Mouse (Mus musculus) heart, embryonic 11.5 days (tissue): ENCODE data around the gene Tpm1. TPM values are rescaled to one million over a fixed set of nuclear protein-coding genes. Genes with fewer than 3 reads are reported as not detected.

Source experiments
- ATAC-seq: fragments of 200-750 bp; cut with Nextera tagmentation; replicated peaks from 2 replicates; pipeline ENCODE4 v1.8.0; 2017; ENCODE audit warnings: moderate library complexity; ENCODE audit not compliant: insufficient number of reproducible peaks, low FRiP score, low TSS enrichment
- H3K27ac ChIP-seq: fragments of 300-500 bp; sonication (generic); 2 replicates; pipeline ENCODE4 v1.5.1; 2014; ENCODE audit warnings: mild to moderate bottlenecking, low read depth, low read length
- H3K27me3 ChIP-seq: fragments of 300-500 bp; sonication (generic); 2 replicates; pipeline ENCODE4 v1.6.1; 2014; ENCODE audit warnings: mild to moderate bottlenecking, low read length, mixed read lengths; ENCODE audit not compliant: control insufficient read depth, insufficient read depth
- H3K36me3 ChIP-seq: fragments of 300-500 bp; sonication (generic); 2 replicates; pipeline ENCODE4 v1.6.1; 2014; ENCODE audit warnings: mild to moderate bottlenecking, low read length, moderate library complexity, mixed read lengths; ENCODE audit not compliant: control insufficient read depth, insufficient read depth
- H3K4me1 ChIP-seq: fragments of 300-500 bp; sonication (generic); 2 replicates; pipeline ENCODE4 v1.6.1; 2014; ENCODE audit warnings: low read length; ENCODE audit not compliant: control insufficient read depth, insufficient read depth
- H3K4me2 ChIP-seq: fragments of 300-500 bp; sonication (generic); 2 replicates; pipeline ENCODE4 v1.6.1; 2014; ENCODE audit warnings: mild to moderate bottlenecking, moderate library complexity
- H3K4me3 ChIP-seq: fragments of 300-500 bp; sonication (generic); 2 replicates; pipeline ENCODE4 v1.5.1; 2014; ENCODE audit warnings: low read depth, low read length
- H3K9ac ChIP-seq: fragments of 300-500 bp; sonication (generic); 2 replicates; pipeline ENCODE4 v1.6.1; 2014; ENCODE audit warnings: mild to moderate bottlenecking, low read depth, low read length, moderate library complexity
- H3K9me3 ChIP-seq: fragments of 300-500 bp; sonication (generic); replicated peaks from 2 replicates; pipeline ENCODE4 v1.6.1; 2016; ENCODE audit warnings: low read length; ENCODE audit not compliant: control insufficient read depth
- WGBS: fragments of 180-500 bp; shearing (Covaris S2); extraction: QIAGEN DNeasy Blood & Tissue Kit; methylation state at CpG from one replicate; pipeline ENCODE4 v1.1.7; 2014; ENCODE audit not compliant: insufficient replicate concordance; 5-methylcytosine and 5-hydroxymethylcytosine counted together
- polyA plus RNA-seq: library from polyadenylated mRNA; unstranded; fragments of >200 nt; fragmentation: Nextera tagmentation; extraction: Ambion mirVana; gene quantifications from 2 replicates; pipeline ENCODE4 v1.2.1, GENCODE M21; 2014

Gene Tpm1
- polyA plus RNA-seq, 1 experiment from 2014 or later, result 5,093 TPM

- 8% methylated on average over 8 of the region's 8 CpGs for WGBS
- H3K4me2 ChIP-seq, result peak overlapping the region; percentile 50
- peak overlapping the region; percentile 54 for H3K9ac ChIP-seq
- no peaks in the 10 kb centered on the region for H3K9me3 ChIP-seq
- ATAC-seq, result peak; percentile 63; the same call in 1 of the 2 replicates
- no peaks in the 10 kb centered on the region for H3K27me3 ChIP-seq
- H3K36me3 ChIP-seq, result no peaks in the 10 kb centered on the region
- no peak overlapping the region for H3K4me3 ChIP-seq
- peak overlapping the region; percentile 87 for H3K27ac ChIP-seq
- peaks cover 28% of the 10 kb centered on the region for H3K4me1 ChIP-seq
Measured at GRCm38 (mm10) chr9:67077658-67078319, 28.6 kb upstream of the Tpm1 start.

DNA sequence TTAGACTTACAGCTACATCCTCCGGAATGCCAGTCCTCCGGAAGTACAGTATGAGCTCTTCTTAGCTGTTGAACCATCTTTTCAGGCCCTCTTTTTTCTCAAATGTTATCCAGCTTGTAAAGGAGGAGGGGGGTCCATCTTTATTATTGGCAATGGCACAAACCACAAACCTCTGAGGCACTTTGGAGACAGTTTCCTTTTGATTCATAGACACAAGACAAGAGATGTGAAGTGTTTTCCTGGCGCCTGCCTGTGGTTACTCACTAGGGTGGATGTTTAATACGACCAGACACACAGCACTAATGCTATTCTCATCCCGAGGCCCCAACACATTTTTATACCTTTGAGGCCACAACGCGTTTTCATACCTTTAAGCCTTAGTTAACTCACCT is 28.1 kb upstream of the Tpm1 start:
- peak overlapping the region; percentile 87 for H3K27ac ChIP-seq
- ATAC-seq, result no peak
- 44% methylated on average over 7 of the region's 7 CpGs for WGBS
- peak overlapping the region; percentile 50 for H3K4me2 ChIP-seq
- no peaks in the 10 kb centered on the region for H3K27me3 ChIP-seq
- H3K9ac ChIP-seq, result peak overlapping the region; percentile 54; the same call in 1 of the 2 replicates
- H3K4me1 ChIP-seq, result peaks cover 28% of the 10 kb centered on the region
- H3K4me3 ChIP-seq, result no peak overlapping the region
- no peaks in the 10 kb centered on the region for H3K9me3 ChIP-seq
- no peaks in the 10 kb centered on the region for H3K36me3 ChIP-seq

- 52% methylated on average over 2 of the region's 2 CpGs for whole genome bisulfite sequencing
- ATAC-seq, result no peak
Measured at GRCm38 (mm10) chr9:67072182-67072581, 23.0 kb upstream of the Tpm1 start.

DNA sequence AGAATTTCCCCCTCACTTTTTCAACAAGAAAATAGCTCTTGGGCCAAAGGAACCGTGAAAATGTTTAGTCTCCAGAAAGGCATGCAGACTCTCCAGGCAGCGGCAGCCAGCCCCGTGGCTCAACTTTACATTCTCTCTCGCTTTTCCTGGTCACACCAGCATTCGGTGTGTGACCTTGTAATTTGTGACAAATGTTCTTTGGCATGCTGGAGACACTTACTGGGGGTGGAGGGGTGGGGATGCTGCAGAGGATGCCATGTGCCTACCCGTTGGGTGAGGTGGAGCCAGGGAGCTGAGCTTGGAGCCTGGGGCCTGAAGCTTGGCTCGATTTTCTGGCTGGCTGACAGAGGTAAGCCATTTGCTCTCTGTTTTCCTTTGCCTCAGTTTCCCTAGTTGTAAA is 22.4 kb upstream of the Tpm1 start:
- Histone ChIP-seq H3K27me3 (no peaks in the 10 kb centered on the region), H3K9me3 (no peaks in the 10 kb centered on the region), H3K4me1 (peaks cover 12% of the 10 kb centered on the region), H3K4me2 (peak overlapping the region; percentile 11; the same call in 1 of the 2 replicates), H3K4me3 (no peak overlapping the region), H3K9ac (0 out of 2 replicates have a peak overlapping the region, but pooled peaks have one; percentile 49), H3K27ac (peak overlapping the region; percentile 66), H3K36me3 (no peaks in the 10 kb centered on the region)
- WGBS, result 25% methylated on average over 7 of the region's 7 CpGs
- no peak for ATAC-seq

More at GRCm38 (mm10) chr9:67072182-67072581, 23.0 kb upstream of the Tpm1 start:
- Histone ChIP-seq H3K36me3 (no peaks in the 10 kb centered on the region), H3K27ac (no peak overlapping the region), H3K9ac (no peak overlapping the region), H3K9me3 (no peaks in the 10 kb centered on the region), H3K4me3 (no peak overlapping the region), H3K4me2 (no peak overlapping the region), H3K27me3 (no peaks in the 10 kb centered on the region), H3K4me1 (peaks cover 12% of the 10 kb centered on the region)

DNA sequence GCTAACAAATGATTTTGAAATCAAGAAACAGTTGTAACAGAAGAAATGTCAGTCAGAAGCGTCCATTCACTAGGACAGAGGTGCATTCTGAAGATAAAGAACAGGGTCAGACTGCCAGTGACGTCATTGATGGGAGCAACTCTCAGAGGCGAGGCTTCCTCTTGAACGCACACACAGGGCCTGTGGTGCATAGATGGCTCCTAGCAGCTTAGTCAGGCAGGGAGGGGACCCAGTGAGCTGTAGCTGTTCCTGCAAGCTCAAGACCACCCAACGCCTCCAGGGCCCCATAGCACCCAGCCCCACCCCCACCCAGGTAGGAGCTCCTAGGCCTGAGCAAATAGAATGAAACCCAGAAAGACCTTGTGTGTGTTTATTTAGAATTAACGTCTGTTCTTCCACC is 21.9 kb upstream of the Tpm1 start:
- WGBS, result 22% methylated on average over 6 of the region's 6 CpGs
- Histone ChIP-seq H3K4me2 (peak overlapping the region; percentile 11; the same call in 1 of the 2 replicates), H3K9ac (0 out of 2 replicates have a peak overlapping the region, but pooled peaks have one; percentile 49), H3K4me1 (peaks cover 12% of the 10 kb centered on the region), H3K9me3 (no peaks in the 10 kb centered on the region), H3K36me3 (no peaks in the 10 kb centered on the region), H3K4me3 (no peak overlapping the region), H3K27me3 (no peaks in the 10 kb centered on the region), H3K27ac (peak overlapping the region; percentile 66)
- no peak for ATAC-seq

DNA sequence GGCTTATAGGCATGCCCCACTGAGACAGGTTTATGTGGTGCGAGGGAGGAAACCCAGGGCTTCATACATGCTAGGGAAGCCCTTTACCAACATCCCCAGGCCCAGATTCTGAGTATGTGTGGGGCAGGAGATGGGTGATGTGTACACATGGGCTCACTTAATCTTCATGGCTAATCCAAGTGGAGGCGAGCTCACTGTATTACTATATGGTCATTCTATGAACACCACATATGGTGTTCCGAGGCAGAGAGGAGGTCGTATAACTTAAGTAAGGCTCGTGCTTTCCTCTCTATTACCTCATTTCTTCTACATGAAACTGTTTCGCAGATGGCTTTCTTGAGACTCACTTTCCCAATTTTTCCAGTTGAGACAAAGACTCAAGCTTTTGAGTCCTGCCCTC is 17.4 kb upstream of the Tpm1 start:
- WGBS, result 83% methylated on average over 6 of the region's 6 CpGs
- H3K27ac ChIP-seq, result no peak overlapping the region
- ATAC-seq, result no peak

DNA sequence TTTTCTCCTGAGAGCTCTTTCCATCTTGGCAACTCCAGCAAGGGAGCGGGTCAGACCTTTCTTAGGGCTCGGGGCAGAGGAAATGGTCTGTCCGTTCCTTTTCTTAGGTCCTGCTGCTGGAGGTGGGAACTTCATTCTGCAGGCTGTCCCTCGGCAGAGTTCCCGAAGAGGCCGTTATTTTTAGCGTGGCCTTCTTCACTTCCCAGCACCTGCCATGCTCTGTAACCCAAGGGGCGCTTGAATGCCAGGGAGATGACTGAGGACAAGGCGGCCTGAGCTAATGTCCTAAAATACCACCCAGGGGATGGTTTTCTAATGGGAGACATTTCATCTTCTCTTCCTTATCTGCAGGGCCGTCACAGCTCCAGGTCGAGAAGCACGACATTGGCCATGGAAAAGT is 10.5 kb upstream of the Tpm1 start:
- Histone ChIP-seq H3K4me2 (peak overlapping the region; percentile 20; the same call in 1 of the 2 replicates), H3K4me3 (no peak overlapping the region), H3K27me3 (no peaks in the 10 kb centered on the region), H3K27ac (peak overlapping the region; percentile 68; the same call in 1 of the 2 replicates), H3K36me3 (no peaks in the 10 kb centered on the region), H3K9ac (0 out of 2 replicates have a peak overlapping the region, but pooled peaks have one; percentile 24), H3K9me3 (no peaks in the 10 kb centered on the region), H3K4me1 (peaks cover 6% of the 10 kb centered on the region; the same call in 1 of the 2 replicates)
- ATAC-seq, result no peak
- 41% methylated on average over 12 of the region's 12 CpGs for WGBS

More for the DNA sequence above, 17.4 kb upstream of the Tpm1 start:
- Histone ChIP-seq H3K4me1 (peaks cover 10% of the 10 kb centered on the region), H3K9ac (no peak overlapping the region), H3K36me3 (no peaks in the 10 kb centered on the region), H3K27me3 (no peaks in the 10 kb centered on the region), H3K4me3 (no peak overlapping the region), H3K4me2 (no peak overlapping the region), H3K9me3 (no peaks in the 10 kb centered on the region)

DNA sequence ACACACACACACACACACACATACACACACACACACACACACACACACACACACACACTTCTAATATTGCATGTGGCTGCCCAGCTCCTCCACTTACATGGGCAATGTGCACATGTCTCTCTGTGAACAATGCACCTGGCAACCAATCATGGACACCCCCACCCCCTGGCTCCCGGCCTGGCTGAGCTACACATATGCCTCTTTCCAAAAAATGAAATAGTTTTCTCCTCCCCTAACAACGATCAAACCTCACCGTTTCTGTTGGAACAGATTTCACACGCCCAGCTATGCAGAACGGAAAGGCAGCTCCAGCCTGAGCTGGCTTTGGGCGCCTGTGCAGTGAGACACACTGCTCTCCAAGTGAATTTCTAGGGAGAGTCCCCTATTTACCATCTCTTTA is 9.2 kb upstream of the Tpm1 start:
- no peaks in the 10 kb centered on the region for H3K36me3 ChIP-seq
- WGBS, result 76% methylated on average over 6 of the region's 6 CpGs
- no peak overlapping the region for H3K9ac ChIP-seq
- H3K9me3 ChIP-seq, result no peaks in the 10 kb centered on the region
- H3K4me2 ChIP-seq, result no peak overlapping the region
- ATAC-seq, result no peak
- no peak overlapping the region for H3K27ac ChIP-seq
- H3K4me3 ChIP-seq, result no peak overlapping the region
- no peaks in the 10 kb centered on the region for H3K27me3 ChIP-seq
- H3K4me1 ChIP-seq, result peaks cover 6% of the 10 kb centered on the region; the same call in 1 of the 2 replicates
